Mouse (Mus musculus): ENCODE data around the gene Dnah17.

DNA sequence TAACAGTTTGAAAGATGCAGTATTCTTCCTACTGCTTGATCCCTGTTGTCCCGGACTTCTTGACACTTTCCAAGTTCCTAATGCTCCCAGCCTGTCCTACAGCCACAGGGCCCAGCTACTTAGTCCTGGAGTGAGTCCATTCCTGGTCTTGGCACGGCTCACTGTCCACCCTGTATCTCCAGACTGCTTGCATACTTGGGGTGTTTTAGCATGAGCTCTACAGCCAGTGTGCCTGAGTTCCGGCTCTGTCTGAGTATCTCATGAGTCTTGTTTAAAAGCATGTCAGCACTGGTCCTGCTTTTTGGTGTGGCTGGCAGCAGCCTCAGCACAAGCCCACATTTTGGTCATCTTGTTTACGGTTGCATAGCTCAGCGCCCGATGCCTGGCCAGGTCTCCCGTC lies 44.3 kb upstream of the Dnah17 start:
- TF ChIP-seq CTCF (IDR thresholded peaks at IDR 0.05; ENCODE audit: low read depth) (no peak), EP300 (IDR thresholded peaks at IDR 0.05; ENCODE audit: low read depth) (no peak)

Data from liver, postnatal 0 days (tissue).